Mouse (Mus musculus) liver, postnatal 0 days (tissue): ENCODE measurements around the gene Cmc1. TPM values are rescaled to one million over a fixed set of nuclear protein-coding genes. Genes with fewer than 3 reads are reported as not detected.

Experiments
- ATAC-seq: fragments of 200-750 bp; cut with Nextera tagmentation; 2 replicates; pipeline ENCODE4 v1.8.0; 2017; ENCODE audit warnings: mild to moderate bottlenecking, moderate library complexity
- DNase-seq: peaks from one replicate; pipeline ENCODE4 v3.0.0-alpha.2; 2016
- H3K27ac ChIP-seq: fragments of 300-500 bp; sonication (generic); 2 replicates; pipeline ENCODE4 v1.5.1; 2014; ENCODE audit warnings: antibody characterized with exemption, moderate library complexity, mild to moderate bottlenecking, low read depth
- H3K27me3 ChIP-seq: fragments of 300-500 bp; sonication (generic); 2 replicates; pipeline ENCODE4 v1.6.1; 2014; ENCODE audit warnings: low read length, control low read depth, mixed read lengths; ENCODE audit not compliant: insufficient read depth
- H3K36me3 ChIP-seq: fragments of 300-500 bp; sonication (generic); replicated peaks from 2 replicates; pipeline ENCODE4 v1.6.1; 2014; ENCODE audit warnings: mild to moderate bottlenecking, control low read depth, low read length, moderate library complexity, mixed read lengths; ENCODE audit not compliant: insufficient read depth
- H3K4me1 ChIP-seq: fragments of 300-500 bp; sonication (generic); 2 replicates; pipeline ENCODE4 v1.6.1; 2014; ENCODE audit warnings: antibody characterized with exemption, mild to moderate bottlenecking, control low read depth; ENCODE audit not compliant: insufficient read depth
- H3K4me2 ChIP-seq: fragments of 300-500 bp; sonication (generic); 2 replicates; pipeline ENCODE4 v1.6.1; 2014; ENCODE audit warnings: low read depth, mild to moderate bottlenecking, low read length, moderate library complexity, mixed read lengths
- H3K4me3 ChIP-seq: fragments of 300-500 bp; sonication (generic); 2 replicates; pipeline ENCODE4 v1.5.1; 2014; ENCODE audit warnings: low read depth, low read length
- H3K9ac ChIP-seq: fragments of 300-500 bp; sonication (generic); replicated peaks from 2 replicates; pipeline ENCODE4 v1.6.1; 2014; ENCODE audit warnings: mild to moderate bottlenecking, moderate library complexity
- H3K9me3 ChIP-seq: fragments of 300-500 bp; sonication (generic); 2 replicates; pipeline ENCODE4 v1.6.1; 2016; ENCODE audit warnings: mild to moderate bottlenecking, control low read depth, low read length, mixed read lengths
- CTCF ChIP-seq: sonication (generic); IDR thresholded peaks from 2 replicates; pipeline ENCODE4 v1.5.1; 2016; ENCODE audit warnings: antibody characterized with exemption, low read depth
- EP300 ChIP-seq: IDR thresholded peaks from 2 replicates; pipeline ENCODE4 v1.6.1; 2016; ENCODE audit warnings: antibody characterized with exemption, low read depth, mild to moderate bottlenecking
- WGBS: fragments of 180-500 bp; shearing (Covaris S2); extraction: QIAGEN DNeasy Blood & Tissue Kit; methylation state at CpG from one replicate; pipeline ENCODE4 v1.1.7; 2014; ENCODE audit not compliant: insufficient replicate concordance; 5-methylcytosine and 5-hydroxymethylcytosine counted together
- polyA plus RNA-seq: library from polyadenylated mRNA; unstranded; fragments of >200 nt; fragmentation: Nextera tagmentation; extraction: Ambion mirVana; gene quantifications from 2 replicates; pipeline ENCODE4 v1.2.1, GENCODE M21; 2015

Cmc1 gene
- polyA plus RNA-seq, 1 experiment from 2014 or later, result 40.0 TPM

- H3K9ac ChIP-seq, result no peak overlapping the region
- 59% methylated on average over 4 of the region's 4 CpGs for WGBS
- ATAC-seq, result no peak
- DNase-seq, result no peak
- no peak for TF ChIP-seq CTCF
- no peak for TF ChIP-seq EP300
- H3K27ac ChIP-seq, result no peak overlapping the region
- no peaks in the 10 kb centered on the region for H3K9me3 ChIP-seq
- H3K4me1 ChIP-seq, result peaks cover 15% of the 10 kb centered on the region
- H3K4me3 ChIP-seq, result 0 out of 2 replicates have a peak overlapping the region, but pooled peaks have one; percentile 86
- H3K27me3 ChIP-seq, result no peaks in the 10 kb centered on the region
- H3K4me2 ChIP-seq, result peak overlapping the region; percentile 87; the same call in 1 of the 2 replicates
- no peaks in the 10 kb centered on the region; the same call in 1 of the 2 replicates for H3K36me3 ChIP-seq
Observed at GRCm38 (mm10) chr9:118042738-118043137, 107.2 kb downstream of the Cmc1 start.

- 21% methylated on average over 5 of the region's 5 CpGs for WGBS
- peak overlapping the region; percentile 95 for H3K9ac ChIP-seq
- ATAC-seq (no peak), DNase-seq (no peak)
- H3K4me1 ChIP-seq, result peaks cover 15% of the 10 kb centered on the region
- peak overlapping the region; percentile 87 for H3K4me2 ChIP-seq
- H3K36me3 ChIP-seq, result no peaks in the 10 kb centered on the region; the same call in 1 of the 2 replicates
- no peaks in the 10 kb centered on the region for H3K9me3 ChIP-seq
- TF ChIP-seq EP300, result no peak
- TF ChIP-seq CTCF, result no peak
- H3K27me3 ChIP-seq, result no peaks in the 10 kb centered on the region
- H3K27ac ChIP-seq, result peak overlapping the region; percentile 99
- H3K4me3 ChIP-seq, result peak overlapping the region; percentile 86
Observed at GRCm38 (mm10) chr9:118041646-118042045, 108.3 kb downstream of the Cmc1 start.

- Histone ChIP-seq H3K27me3 (no peaks in the 10 kb centered on the region), H3K4me2 (peak overlapping the region; percentile 87), H3K27ac (peak overlapping the region; percentile 99), H3K4me3 (peak overlapping the region; percentile 86), H3K9me3 (no peaks in the 10 kb centered on the region), H3K9ac (peak overlapping the region; percentile 95), H3K4me1 (peaks cover 15% of the 10 kb centered on the region), H3K36me3 (no peaks in the 10 kb centered on the region; the same call in 1 of the 2 replicates)
- no peak for ATAC-seq
- WGBS, result 1% methylated on average over 21 of the region's 21 CpGs
- TF ChIP-seq EP300 (no peak), CTCF (no peak)
- DNase-seq, result no peak
Observed at GRCm38 (mm10) chr9:118041022-118041400, 109.0 kb downstream of the Cmc1 start.

- H3K9ac ChIP-seq, result peak within 1 kb of the TSS; percentile 95
- H3K4me2 ChIP-seq, result peak within 1 kb of the TSS; percentile 87
- no peaks in the 10 kb centered on the region for H3K27me3 ChIP-seq
- DNase-seq (peak; percentile 99), ATAC-seq (peak; percentile 97)
- H3K36me3 ChIP-seq, result no peaks in the 10 kb centered on the region; the same call in 1 of the 2 replicates
- H3K9me3 ChIP-seq, result no peaks in the 10 kb centered on the region
- peak within 1 kb of the TSS; percentile 99 for H3K27ac ChIP-seq
- peaks cover 15% of the 10 kb centered on the region for H3K4me1 ChIP-seq
- TF ChIP-seq EP300 (peak; percentile 45; the same call in 1 of the 2 replicates), CTCF (peak; percentile 99)
- under 1% methylated on average over 86 of the region's 87 CpGs for WGBS
- H3K4me3 ChIP-seq, result peak within 1 kb of the TSS; percentile 86
Observed at GRCm38 (mm10) chr9:118040218-118041021, 109.6 kb downstream of the Cmc1 start, which contains the start of gene Azi2. Azi2 (plus strand) TSS chr9:118040499.

- 74% methylated on average over 3 of the region's 3 CpGs for WGBS
- no peak for ATAC-seq
- H3K9ac ChIP-seq, result no peak overlapping the region
Observed at GRCm38 (mm10) chr9:118034990-118035389, 115.0 kb downstream of the Cmc1 start.

GRCm38 (mm10) chr9:118031694-118032093, 118.3 kb downstream of the Cmc1 start:
- Histone ChIP-seq H3K9me3 (no peaks in the 10 kb centered on the region), H3K36me3 (no peaks in the 10 kb centered on the region), H3K27ac (no peak overlapping the region), H3K27me3 (no peaks in the 10 kb centered on the region), H3K4me2 (no peak overlapping the region), H3K4me3 (no peak overlapping the region), H3K9ac (no peak overlapping the region), H3K4me1 (no peaks in the 10 kb centered on the region)
- ATAC-seq, result no peak
- DNase-seq, result no peak
- no peak for TF ChIP-seq EP300
- no peak for TF ChIP-seq CTCF
- WGBS, result 39% methylated on average over 2 of the region's 2 CpGs

More at GRCm38 (mm10) chr9:118034990-118035389, 115.0 kb downstream of the Cmc1 start:
- no peak overlapping the region for H3K27ac ChIP-seq
- no peak overlapping the region for H3K4me2 ChIP-seq
- DNase-seq, result no peak
- H3K27me3 ChIP-seq, result no peaks in the 10 kb centered on the region
- no peaks in the 10 kb centered on the region for H3K9me3 ChIP-seq
- H3K4me3 ChIP-seq, result no peak overlapping the region
- no peaks in the 10 kb centered on the region for H3K36me3 ChIP-seq
- no peak for TF ChIP-seq CTCF
- H3K4me1 ChIP-seq, result peaks cover 3% of the 10 kb centered on the region
